Mouse (Mus musculus): Measurements from ENCODE around the gene Nacc1. TPM values are rescaled to one million over a fixed set of nuclear protein-coding genes. Genes with fewer than 3 reads are reported as not detected.

The Nacc1 gene
- total RNA-seq, 2 experiments from 2014 or later, result 97.8 to 97.9 TPM

DNA sequence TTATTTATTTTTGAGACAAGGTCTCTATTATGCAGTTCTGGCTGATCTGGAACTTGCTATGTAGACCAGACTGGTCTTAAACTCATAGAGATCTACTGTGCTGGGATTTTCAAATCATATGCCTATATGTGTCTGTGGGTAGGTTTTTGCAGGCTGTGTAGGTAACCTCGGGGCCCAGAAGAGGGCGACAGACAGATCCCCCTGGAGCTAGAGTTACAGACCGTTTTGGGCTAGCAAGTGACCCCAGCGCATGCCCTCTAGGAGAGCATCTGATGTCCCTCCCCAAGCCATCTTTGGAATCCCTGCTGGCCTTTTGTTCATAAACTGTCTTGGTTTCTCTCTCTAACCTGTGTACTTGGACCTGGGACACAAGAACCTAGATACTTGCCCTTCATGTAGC lies 33.1 kb downstream of the Nacc1 start:
- DNase-seq (ENCODE audit: low spot score in 2 of 2), result no peak
- intact Hi-C loops (cut with DNase I), result no loop called here

DNA sequence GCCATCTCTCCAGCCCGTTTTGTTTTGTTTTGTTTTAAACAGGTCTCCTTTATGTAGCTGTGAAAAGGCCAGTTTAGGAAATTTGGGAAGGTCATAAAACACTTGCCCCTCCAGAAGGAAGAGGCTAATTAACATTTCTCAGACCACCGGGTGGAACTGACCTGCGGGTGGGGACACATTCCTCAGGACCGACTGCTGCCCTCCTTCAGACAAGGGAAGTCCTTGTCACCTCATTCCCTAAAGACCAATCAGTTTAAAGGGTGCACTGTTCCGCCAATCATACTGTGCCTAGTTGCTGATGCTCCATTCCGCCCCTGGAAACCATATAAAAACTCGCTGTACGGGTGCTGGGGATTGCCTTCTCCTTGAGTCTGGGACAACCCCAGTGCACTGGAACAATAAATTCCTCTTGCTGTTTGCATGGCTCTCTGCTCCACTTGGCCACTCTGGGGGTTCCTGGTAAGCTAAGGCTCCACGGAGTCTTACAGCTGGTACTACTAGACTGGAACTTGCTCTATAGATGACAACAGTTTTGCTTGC lies 34.5 kb downstream of the Nacc1 start:
- intact Hi-C loops (cut with DNase I), result no loop called here
- no peak for DNase-seq (ENCODE audit: low spot score in 2 of 2)

DNA sequence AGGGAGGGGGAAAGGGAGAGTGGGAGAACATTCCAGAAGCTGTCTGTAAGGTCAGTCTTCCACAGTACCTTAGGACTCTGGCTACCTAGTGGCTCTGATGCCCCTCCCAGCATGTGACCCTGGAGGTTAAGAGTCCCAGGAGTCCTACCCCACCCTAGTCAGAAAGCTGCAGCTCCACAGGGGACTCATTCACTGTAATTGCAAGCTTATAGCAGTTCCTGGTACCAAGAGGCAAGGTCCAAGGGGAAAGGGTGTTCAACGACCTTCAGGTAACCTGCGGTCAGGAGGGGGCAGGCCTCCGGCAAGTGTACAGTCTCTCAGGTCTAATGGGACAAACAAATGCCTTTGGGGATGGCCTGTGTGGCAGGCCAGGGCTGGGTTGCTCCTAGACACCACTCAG lies 37.4 kb downstream of the Nacc1 start:
- intact Hi-C loops (cut with DNase I), result no loop called here
- DNase-seq (ENCODE audit: low spot score in 2 of 2), result no peak

DNA sequence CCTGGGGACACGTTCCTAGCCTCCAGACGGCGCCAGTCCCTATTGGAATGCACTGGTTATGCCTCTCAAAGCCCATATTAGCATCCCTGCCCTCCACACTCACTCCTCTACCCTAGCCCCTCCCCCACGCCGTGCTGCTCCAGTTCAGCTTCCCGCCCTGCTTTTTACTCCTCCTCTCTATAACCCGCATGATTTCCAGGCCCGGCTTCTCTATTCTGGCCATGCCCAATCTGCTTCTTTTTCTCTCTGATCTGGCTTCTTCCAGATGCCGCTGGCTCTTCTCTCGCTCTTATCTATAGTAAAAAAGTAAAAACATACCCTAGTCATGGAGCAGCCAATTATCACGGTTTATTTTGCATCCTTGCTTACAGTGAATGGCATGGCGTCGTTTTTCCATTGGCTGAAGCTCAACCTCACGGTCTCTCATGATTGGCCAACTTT lies 40.2 kb downstream of the Nacc1 start:
- intact Hi-C loops (cut with DNase I), result no loop called here
- DNase-seq (ENCODE audit: low spot score in 2 of 2), result no peak

DNA sequence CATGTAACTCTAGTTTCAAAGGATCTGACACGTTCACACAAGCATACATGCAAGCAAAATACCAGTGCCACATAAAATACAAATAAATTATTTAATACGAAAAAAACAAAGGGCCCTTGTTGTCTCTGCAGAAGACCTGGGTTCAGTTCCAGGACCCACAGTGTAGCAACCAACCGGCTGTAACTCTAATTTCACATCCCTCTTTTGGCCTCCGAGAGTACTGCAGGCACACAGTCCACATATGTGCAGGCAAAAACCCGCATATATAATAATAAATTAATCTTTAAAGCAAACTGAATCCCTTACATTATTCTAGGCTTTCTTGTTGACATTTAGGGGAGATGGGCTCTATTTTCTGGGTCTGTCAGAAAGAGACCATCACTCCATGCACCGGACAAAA lies 40.9 kb downstream of the Nacc1 start:
- intact Hi-C loops (cut with DNase I), result no loop called here
- no peak for DNase-seq (ENCODE audit: low spot score in 2 of 2)

DNA sequence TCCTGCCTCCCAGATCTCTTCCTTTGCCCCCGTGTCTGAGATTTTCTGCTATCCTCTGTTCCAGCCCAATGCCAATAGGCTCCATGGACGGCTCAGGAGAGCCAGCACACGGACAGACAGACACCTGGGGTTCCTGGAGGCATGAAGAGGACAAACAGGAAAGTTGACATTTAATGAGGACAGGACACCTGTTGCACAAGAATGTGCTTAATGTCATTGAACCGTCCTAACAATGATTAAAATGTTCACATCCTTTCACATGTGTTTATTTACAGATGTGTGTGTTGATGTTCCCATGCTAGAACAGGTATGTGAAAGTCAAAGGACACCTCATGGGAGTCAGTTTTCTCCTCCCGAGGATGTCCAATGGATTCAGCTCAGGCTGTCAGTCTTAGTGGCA lies 44.6 kb downstream of the Nacc1 start:
- intact Hi-C loops (cut with DNase I), result no loop called here
- DNase-seq (ENCODE audit: low spot score in 2 of 2), result no peak

DNA sequence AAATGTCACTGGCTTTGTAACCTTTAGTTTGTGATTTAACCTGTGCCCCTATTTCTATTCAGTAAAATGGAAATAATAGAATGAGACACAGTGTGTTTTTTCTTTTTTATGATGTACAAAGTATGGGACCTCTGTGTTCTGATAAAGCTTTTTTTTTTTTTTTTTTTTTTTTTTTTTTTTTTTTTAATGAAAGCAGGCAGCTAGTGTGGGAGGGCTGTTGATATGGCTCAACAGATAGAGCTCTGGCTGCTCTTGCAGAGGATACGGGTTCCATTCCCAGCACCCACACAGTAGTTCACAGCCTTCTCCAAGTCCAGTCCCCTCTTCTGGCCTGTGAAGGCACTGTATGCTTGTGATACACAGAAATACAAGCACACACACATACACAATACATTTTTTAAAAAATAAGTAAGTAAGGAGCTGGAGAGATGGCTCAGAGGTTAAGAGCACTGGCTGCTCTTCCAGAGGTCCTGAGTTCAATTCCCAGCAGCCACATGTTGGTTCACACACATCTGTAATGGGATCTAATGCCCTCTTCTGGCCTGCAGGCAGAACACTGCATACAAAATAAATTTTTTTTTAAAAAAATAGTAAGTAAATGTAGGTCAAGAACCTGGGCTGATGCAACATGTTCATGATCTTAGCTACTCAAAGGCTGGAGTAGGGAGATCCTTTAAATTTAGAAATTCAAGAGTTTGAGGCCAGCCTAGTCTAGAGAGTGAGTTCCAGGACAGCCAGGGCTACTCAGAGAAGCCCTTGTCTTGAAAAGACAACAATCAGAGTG lies 45.9 kb downstream of the Nacc1 start:
- intact Hi-C loops (cut with DNase I), result no loop called here
- no peak for DNase-seq (ENCODE audit: low spot score in 2 of 2)

DNA sequence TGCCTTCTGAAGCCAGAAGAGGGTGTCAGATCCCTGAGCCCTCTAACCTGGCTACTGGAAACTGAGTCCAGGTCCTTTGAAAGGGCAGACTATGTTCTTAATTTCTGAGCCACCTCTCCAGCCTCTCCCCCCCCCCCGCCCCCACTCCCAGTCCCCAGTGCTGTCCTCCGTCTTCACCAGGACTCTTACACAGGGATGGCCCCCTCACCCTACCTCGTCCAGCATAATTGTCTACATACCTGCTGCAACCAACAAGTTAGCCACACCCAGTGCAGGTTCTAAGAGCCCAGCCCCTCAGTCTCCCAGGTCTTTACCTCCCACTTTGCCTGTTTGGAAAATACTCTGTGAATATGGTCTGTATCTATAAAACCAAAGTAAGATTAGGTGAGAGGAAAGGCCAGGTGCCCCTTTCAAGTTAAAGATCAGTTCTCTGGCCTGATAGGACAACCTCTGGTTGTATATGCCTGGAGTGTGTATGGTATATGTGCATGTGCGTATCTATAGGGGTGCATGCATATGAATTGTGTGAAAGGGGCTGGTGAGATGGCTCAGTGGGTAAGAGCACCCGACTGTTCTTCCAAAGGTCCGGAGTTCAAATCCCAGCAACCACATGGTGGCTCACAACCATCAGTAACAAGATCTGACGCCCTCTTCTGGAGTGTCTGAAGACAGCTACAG lies 46.9 kb downstream of the Nacc1 start:
- intact Hi-C loops (cut with DNase I), result no loop called here
- no peak for DNase-seq (ENCODE audit: low spot score in 2 of 2)

DNA sequence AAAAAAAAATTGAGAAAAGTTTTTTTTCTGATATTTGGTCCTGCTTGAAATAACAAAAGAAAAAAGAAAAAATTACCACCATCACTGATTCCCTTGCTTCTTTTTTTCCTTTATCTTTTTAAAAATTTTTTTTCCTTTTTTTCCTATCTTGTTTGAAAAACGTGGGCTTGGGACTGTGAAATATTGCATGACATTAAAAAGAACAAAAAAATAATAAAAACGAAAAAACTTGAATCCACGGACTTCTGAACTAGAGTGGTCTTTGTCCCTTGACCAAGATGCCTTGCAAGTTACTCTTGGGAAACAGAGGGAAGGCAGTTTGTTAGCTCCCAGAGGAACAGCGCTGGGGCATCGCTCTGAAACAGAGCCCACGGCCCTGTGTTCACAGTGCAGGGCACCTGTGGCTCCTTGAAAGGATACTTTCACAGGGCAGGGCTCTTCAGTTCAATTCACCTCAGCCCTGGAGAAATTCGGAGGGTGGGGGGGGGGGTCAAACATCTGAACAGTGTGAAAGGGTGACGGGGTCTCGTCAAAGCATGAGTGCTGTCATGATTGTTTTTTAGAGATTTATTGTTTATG lies 47.6 kb downstream of the Nacc1 start:
- intact Hi-C loops (cut with DNase I), result no loop called here
- no peak for DNase-seq (ENCODE audit: low spot score in 2 of 2)

DNA sequence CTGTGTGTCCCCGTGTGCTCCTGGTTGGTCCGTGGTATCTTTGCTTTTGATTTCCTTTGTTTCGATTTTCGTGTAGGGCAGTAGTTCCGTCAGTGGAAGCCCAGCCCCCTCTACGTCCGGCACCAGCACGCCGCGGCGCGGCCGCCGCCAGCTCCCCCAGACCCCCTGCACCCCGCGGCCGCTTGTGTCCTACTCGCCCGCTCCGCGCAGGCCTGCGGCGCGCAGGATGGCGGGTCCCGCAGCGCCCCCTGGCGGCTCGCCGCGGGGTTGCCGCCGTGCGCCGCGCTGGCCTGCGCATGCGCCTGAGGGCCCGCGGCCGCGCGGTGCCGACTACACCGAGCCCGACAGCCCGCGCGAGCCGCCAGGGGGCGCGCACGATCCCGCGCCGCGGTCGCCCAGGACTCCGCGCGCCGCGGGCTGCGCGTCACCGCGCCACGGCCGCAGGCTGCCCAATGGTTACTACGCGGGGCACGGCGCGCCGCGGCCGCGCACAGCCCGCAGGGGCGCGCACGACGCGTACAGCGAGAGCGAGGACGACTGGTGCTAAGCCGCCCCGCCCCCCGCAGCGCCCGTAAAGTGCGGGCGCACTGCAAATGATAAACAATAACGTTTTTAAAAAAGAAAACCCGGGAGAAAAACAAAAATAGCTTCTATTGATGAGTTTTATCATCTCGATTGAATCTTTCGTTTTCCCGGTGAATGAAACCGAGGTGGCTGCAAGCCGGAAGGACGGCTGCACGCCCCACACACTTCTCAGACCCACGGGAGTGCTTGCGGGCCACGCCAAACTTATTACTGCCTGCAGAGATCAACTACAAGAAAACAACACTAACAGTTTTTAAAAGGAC lies 48.3 kb downstream of the Nacc1 start:
- intact Hi-C loops (cut with DNase I), result loop anchor here (2.0 to 5.0 kb wide), 2 partner anchors 23 to 173 kb away; partner anchors contain the start of gene Ier2

DNA sequence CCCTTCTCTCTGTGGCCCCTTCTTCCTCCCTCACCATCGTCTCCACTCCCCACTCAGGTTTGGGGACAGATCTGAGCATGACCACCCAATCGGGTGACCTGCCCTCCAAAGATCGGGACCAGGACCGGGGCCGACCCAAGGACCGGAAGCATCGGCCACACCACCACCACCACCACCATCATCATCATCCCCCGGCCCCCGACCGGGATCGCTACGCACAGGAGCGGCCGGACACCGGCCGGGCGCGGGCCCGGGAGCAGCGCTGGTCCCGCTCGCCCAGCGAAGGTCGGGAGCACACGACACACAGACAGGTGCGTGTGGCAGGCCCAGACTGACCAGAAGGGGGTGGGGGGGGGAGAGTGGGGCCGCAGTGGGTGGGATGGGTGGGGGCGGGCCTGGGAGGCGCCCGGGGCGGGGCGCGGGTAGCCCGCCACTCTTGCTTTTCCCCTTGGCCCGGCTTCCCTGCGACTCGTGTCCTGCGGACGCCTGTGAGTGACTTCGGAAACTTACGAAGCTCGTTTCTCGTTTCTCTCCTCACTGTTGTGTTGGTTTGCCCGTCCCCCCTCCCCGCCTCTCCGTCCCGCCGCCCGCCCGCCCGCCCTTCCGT lies 49.0 kb downstream of the Nacc1 start:
- no peak for DNase-seq (ENCODE audit: low spot score in 2 of 2)
- intact Hi-C loops (cut with DNase I), result loop anchor here (2.0 to 5.0 kb wide), 2 partner anchors 24 to 174 kb away; partner anchors contain the start of gene Ier2

More for the DNA sequence above, 48.3 kb downstream of the Nacc1 start:
- peak; percentile 95 to 98 for DNase-seq (ENCODE audit: low spot score in 2 of 2)

DNA sequence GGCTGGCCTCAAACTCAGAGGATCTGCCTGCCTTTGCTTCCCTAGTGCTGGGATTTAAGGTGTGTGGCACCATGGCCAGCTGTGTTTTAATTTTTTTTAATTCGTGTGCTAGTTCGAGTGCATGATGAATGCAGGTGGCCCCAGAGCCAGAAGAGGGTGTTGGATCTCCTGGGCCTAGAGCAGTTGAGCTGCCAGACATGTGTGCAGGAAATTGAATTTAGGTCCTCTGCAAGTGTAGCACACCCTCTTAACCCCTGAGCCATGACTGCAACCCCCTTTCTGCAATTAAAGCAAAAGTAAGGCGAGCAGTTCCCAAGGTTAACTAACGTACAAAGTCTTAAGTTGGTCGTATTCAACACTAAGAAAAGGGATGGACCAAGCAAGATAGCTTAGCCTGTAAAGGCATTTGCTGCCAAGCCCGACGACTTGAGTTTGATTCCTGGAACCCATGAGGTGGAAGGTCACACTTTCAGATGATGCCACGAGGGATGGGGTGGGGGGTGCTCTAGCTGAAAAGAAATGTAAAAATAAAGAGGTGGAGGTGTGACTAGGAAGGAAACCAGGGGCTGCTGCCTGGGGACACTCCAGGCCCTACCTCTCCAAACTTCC lies 49.6 kb downstream of the Nacc1 start:
- no peak for DNase-seq (ENCODE audit: low spot score in 2 of 2)
- intact Hi-C loops (cut with DNase I), result loop anchor here (2.0 to 5.0 kb wide), 2 partner anchors 25 to 174 kb away; partner anchors contain the start of gene Ier2

DNA sequence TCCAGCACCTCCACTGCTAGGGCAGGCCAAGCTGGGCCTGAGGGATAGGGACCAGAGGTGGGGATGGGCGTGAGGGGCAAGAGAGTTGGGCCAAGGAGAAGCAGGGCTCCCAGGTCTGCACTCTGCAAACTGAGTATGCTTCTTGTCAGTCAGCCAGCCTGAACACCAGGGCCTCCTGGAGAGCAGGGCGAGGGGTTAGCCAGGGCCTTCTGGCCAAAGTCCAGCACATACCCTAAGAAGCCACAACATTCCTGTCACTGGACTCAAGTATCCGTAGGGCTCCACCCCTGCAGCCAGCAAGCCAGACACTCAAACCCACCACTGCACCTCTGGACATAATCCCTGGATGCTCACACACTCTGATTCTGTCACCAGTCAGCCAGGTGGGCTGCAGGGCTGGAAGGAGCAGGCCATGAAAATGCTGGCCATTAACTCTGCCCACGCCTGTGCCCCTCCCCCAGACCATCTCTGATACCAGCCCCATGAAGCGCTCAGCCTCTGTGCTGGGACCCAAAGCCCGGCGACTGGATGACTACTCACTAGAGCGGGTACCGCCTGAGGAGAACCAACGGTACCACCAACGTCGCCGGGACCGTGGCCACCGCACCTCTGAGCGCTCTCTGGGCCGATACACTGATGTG lies 51.5 kb downstream of the Nacc1 start:
- DNase-seq (ENCODE audit: low spot score in 2 of 2), result no peak
- intact Hi-C loops (cut with DNase I), result loop anchor here (5.0 kb wide), 1 partner anchor 176 kb away; no protein-coding TSS in a partner anchor

DNA sequence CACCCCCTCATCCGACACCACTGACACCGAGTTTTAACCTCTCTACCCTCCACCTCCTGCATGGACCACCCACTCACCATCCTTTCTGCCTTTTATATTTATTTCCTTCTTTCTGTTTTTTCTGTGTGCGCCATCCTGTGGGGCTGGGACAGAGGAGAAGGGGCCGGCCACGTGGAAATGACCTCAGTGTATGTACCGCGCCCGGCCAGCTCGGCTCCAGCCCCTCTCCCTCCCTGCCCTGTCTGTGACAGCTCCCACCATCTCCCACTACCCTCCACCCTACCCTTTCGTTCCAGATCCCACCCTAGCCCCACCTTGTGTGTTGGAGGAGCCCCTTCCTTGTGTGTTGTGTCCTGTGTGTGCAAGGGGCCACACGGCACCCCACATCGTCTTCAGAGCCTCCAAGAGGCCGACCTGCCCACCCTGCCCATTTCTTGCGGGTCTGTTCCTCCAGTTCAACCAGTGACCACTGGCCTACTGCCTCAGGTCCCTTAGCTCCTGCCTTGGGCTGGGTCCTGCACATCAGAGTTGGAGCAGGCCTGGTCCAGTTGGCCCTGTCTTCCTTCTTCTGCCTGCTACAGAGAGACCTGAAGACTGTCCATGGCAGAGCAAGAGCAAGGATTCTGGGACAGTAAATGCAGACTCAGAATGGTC lies 52.1 kb downstream of the Nacc1 start:
- no peak for DNase-seq (ENCODE audit: low spot score in 2 of 2)
- intact Hi-C loops (cut with DNase I), result loop anchor here (5.0 kb wide), 1 partner anchor 177 kb away; no protein-coding TSS in a partner anchor

DNA sequence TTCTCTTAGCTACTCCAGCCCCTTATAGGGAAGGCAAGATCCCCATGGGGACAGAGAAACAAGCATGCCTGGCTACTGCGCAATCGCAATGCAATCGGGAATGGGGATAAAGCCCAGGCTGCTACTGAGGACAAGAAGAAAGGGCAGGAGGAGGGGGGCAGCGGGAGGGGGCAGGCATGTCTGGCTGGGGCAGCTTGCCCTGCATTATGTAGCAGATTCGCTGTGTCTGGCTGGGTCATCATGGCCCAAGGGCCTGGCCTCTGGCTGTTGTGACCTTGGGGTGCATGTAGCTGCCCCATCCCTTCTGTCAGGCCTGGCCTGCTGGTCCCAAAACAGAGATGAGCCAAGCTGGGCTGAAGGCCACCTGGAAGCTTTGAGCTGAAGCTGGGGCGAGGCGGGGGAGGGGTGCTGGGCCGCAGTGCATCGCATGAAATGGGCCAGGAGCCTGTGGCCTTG lies 52.8 kb downstream of the Nacc1 start:
- intact Hi-C loops (cut with DNase I), result loop anchor here (5.0 kb wide), 1 partner anchor 177 kb away; no protein-coding TSS in a partner anchor

DNA sequence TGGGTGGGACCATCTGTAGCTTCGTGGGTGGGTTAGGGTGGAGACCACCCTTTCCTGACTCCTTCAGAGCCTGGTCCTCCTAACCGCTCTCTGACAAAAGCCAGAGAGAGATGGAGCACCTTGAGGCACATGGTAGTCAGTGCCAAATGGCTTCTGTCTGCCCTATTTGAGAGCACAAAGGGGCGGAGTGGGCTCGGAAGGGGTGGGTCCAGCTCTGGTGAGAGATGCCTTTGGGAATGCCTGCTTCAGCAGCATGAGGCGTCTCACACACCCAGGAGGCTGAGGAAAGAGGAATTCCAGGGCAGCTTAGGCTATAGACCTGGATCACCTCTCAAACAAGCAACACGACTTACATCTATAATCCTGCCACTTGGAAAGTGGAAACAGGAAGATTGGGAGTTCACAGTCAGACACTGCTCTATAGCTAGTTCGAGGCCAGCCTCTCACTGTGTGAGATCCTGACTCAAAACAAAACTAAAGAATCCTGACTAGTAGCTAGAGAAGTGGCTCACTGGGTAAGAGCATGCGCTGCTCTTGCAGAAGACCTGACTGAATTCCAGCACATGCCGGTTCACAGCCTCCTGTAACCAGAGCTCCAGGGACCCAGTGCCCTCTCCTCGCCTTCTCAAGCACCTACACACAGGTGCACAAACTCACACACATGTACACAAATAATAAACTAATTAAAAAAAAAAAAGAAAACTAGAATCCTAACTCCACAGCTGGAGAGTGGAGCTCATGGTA lies 53.6 kb downstream of the Nacc1 start:
- intact Hi-C loops (cut with DNase I), result no loop called here
- no peak for DNase-seq (ENCODE audit: low spot score in 2 of 2)

More for the DNA sequence above, 52.8 kb downstream of the Nacc1 start:
- DNase-seq (ENCODE audit: low spot score in 2 of 2), result peak in 1 of 2 experiments; percentile 47

DNA sequence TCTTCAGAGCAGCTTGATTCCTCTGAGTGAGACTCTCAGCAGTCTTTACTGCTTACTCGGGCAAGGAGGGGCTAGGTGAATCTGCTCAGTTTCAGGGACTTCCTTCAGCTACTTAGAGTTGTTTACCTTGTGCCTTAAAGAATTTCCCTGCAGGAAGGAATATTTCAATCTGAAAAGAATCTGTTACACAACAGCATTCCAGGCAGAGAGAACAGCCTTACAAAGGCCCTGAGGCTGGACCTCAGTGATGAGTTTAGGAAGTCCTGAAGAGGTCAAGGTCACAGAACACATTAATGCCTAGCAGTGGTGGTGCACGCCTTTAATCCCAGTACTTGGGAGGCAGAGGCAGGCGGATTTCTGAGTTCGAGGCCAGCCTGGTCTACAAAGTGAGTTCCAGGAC lies 55.8 kb downstream of the Nacc1 start:
- no peak for DNase-seq (ENCODE audit: low spot score in 2 of 2)
- intact Hi-C loops (cut with DNase I), result no loop called here
